Mouse (Mus musculus) mesoderm, embryonic 11.5 days (tissue): Measurements from ENCODE around the gene Asic4.

Experiments used
- DNase-seq: peaks from one replicate; pipeline ENCODE4 v3.0.0-alpha.2; 2012; ENCODE audit warnings: low read depth, low spot score

Gene Asic4

DNA sequence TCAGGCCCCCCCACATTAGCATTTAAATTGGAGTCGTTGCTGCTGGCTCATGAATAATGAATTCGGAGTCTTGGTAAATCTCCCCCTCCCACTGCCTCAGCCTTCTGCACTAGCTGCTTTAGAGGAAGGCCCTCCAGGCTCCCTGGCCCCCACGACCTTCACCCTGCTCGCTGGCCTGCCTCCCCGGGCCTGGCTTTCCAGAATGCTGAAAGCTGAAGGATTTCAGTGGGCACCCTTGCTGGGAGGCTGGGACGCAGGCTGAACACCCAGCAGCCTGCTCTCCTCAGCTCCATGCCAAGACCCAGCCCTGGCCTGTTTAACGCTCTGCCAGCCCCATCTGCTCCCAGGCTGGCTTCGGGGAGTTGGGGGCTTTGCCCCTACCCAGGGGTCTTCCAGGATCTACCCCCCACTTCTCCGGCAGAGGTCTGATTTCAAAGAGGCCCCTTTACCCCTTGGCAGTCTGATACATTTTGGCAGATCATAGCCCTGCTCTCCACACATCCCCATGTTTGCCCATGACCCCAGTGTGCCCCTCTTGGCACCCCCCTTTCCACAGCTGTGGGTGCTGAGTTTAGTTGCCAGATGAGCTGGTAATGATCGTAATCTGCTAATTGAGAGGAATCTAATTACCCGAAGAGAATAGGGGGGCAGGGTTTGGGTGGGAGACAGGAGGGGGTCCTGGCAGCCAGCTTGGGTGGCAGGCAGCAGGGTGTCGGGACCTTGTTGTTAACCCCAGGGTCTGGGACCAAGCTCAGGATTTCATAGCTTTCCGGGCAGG is 6.8 kb upstream of the Asic4 start:
- no peak for DNase-seq

DNA sequence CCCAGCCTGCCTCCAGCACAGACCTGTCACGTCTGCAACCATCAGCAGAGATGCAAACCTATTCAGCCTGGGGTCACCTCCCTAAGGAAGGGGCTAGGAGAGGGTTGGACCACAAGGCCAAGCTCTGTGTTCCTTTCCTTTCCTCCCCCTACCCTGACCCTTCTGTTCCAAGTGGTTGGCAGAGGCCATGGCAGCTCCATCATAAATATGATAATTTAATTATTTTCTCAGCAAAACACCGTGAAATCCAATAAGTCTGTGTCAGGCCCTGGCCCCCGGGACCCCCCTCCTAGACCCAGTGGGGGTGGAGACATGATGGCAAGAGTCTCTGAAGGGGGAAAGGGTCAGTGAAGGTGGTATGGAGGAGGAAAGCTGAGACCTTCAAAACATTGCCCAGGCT is 6.0 kb upstream of the Asic4 start:
- no peak for DNase-seq

DNA sequence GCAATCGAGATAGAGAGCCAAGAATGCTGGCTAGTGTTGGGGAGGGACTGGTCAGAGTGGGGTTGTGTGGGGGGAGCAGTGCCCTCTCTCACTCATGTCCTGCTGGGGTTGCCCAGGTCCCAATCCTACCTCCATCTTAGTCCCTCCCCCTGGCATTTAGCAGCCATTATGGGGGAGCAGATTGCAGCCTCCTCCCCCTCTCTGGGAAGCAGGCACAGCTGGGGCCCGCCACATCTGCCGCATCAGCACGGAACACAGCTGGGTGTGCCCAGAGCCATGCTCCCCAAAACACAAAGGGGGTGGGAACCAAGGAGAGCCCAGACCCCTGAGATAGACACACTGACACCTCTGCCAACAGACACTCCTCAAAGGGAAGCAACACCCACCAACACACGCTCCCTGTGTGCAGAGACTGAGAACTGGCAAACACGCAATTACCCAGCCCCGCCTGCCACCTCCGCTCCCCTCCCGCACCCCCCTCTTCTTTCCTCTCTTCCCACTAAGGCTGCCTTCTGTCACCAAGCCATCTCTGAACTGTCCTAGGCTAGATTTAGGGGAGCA is 5.0 kb upstream of the Asic4 start:
- DNase-seq: no peak

DNA sequence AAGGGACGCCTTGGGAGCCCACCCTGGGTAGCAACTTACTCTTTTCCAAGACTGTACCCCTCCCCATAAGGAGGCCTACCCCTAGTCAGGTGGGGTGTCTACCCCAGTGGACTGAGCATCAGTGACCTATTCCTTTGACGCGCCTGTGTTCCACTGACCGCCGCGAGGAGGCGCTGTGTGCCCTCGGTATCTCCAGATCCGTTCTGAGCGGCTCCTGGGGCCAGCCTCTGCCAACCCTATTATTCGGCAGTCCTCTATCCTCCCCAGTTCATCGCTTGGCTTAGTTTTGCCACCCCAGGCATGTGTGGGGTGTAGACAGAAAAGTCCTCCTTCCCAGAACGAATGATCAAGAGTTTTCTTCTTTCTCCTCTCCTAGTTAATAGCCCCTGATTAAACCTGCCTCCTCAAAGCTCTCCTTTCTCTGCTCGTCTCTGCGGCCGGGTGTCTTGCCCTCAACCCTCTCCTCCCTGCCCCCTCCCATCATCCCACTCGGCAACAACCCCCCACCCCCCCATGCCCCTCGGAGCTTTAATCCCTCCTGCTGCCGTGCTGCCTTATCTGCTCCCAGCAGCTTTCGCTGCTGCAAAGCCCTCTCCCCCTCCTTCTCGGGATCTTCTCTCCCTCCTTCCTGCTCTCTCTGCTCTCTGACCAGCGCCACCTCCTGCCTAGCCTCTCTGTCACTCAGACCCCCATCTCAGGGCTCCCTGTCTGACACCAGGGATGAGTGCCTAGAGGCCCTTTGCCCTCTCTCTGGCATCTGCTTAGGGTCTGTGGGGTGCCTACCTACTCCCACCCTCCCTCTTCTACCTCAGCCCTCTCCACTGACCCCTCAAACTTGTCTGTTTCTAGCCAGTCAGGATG is 4.3 kb upstream of the Asic4 start:
- DNase-seq: peak; percentile 87

DNA sequence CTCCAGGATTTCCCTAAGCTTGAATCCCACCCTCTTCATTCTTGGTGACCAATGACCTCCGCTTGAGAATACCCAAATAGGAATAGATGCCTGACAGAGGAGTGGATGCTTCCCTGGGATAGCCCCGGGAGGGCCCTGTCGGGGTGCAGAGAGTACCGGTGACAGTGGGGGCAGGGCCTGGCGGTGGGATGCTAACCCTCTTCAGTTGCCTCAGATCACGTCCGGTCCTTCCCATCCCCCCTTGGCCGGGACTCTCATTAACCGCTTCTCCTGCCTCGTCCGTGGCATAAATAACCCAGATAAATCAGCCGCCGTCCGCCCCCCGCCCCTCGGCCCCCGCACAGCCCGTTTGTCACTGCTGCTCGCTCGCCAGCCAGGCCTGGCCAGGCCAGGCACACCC is 3.6 kb upstream of the Asic4 start:
- DNase-seq: peak; percentile 77

DNA sequence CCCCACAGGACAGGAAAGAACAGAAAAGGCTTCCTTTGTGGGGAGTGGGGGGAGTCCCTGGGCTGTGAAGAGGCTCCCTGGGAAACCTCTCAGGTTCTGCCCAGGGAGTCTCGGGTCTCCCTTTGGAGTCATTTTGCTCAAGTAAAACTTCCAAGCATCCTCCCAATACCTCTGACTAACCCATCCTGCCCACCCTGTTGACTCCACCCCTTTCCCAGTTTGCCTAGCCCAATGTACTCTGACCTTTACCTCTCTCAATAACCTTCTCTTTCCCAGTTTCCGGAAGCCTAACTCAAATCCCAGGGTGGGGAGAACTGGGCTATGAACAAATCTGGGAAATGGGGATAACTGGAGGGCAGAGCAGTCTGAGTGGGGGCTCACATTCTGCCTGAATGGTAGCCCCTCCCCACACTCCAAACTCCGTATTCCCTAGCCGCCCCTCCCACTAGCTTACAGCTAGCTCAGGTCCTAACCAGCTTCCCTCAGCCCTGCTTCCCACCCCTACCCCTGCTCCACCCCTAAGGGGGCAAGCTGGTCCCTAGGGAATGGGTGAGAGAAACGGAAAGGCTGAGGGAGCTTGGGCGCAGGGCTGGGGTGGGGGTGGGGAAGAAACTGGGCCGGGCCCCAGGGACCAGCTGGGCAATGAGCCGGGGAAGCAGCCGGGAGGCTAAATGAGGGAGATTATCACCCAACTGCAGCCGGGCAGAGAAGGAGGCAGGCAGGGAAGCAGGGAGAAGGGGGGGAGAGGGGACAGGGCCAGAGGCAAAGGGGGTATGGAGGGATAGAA is 2.8 kb upstream of the Asic4 start:
- DNase-seq: no peak

DNA sequence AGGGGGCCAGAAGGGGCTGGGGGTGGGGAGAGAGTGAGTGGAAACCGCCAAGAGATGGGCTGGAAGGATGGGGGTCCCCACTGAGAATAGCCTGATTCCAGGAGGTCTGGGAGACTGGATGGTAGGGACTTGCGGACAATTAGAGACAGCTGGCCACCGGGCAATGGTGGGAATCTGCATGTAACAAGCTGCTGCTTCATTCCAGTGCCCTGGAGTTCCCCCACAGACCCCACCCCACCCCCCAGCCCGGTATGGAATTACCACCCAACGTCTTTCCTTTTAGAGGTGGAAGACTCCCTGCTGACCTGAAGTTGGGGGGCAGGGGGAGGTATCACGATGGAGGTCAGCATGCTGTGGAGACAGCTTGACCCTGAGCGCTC is 2.2 kb upstream of the Asic4 start:
- no peak for DNase-seq

DNA sequence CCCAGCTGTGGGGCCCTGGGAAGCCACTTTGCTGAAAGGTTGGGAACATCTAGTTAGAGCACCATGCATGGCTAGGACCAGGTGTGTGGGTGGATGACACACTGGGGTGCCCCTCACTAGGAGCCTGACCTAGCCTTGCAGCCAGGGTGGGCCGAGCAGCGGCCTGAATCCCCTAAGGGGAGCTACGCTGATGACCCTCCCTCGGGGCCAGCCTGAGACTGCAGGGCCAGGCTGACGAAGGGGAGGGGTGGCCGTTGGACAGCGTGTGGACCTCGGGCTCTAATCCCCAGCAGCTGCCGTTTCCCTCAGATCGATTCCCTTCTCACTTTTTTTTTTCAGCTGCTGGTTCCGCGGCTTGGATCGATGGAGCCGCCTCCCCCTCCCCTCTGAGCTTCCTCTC is 1.3 kb upstream of the Asic4 start:
- DNase-seq: no peak

DNA sequence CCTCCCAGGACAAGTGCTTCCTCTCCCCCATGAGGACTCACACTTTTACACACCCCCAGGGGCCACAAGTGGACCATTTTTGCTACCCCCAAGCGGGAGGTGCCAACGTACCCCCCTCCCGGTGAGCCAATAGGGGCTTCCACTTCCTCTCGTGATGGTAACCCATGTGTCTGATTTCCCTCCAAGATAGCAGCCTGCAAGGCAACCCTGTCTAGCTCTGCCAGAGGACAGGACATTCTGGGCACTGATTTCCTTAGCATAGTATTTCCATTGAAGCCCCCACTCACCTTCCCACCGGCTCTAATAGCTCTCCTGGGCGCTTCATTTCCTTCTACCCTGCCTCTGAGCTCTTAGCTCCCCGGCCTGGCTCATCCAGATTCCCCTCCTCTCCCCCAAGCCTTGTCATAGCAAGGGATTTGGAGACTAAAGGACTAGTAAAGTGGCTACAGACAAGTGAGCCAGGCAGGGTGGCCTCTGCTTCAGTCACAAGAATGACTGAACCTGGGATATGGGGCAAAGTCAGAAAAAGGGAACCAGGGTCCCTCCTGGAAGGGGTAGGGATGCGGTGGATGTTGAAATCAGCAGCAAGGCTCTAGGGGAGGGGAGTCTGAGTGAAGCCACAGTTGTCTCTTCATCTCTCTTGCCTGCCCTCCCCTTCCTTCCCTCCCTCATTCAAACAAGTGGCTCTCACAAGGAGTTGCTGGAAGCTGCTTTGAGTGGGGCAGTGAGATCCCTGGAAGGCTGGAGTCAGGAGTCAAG is 680 bp upstream of the Asic4 start:
- DNase-seq: no peak

DNA sequence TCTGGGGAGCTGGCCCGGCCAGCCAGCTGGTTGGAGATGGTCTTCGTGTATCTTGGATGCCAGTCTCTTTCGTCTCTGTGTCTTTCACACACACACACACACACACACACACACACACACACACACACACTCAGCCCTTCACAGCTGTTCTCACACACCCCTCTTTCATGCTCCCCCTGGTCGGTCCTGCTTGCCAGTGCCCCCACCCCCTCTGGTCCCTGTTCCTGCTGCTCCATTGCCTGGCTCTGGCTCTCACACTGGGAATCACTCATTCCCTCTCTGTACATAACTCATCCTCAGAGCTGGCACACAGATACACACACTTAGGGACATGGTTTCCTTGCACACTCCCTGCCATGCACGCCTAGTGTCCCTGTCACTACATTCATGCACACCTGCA is 1.7 kb downstream of the Asic4 start:
- DNase-seq: no peak

DNA sequence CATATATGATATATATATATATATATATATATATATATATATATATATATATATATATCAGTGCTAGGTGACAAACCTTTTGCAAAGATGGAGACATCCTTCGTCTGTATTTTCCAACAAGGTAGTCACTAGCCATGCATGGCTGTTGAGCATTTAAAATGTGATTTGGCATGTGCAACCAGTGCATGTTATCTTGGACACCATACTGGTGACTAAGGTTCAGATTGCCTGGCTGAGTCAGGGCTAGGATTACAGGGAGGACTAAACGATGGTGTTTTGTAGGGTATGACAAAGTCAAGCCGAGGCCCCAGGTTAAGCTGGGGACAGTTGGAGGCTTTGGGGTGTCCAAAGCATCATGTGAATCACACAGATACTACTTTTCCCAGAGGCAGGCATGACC is 5.2 kb downstream of the Asic4 start:
- DNase-seq: no peak

DNA sequence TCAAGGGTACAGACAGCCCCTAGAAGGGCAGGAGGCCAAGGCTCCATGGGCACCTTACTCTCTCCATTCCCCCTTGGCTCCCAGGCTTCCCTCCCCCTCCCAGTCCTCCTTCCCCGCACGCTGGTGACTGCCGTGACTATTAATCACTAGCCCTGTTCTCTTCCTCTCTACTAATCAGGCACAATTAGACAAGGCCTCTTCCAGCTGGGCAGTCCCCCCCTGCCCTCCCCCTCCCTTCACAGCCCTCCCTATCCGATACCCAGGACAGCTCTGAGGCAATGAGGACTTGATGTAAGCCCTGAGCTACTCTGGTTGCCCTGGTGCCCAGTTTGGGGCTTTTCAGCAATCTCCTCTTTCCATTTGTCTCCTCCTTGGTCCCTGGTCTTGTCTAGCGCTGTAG is 5.7 kb downstream of the Asic4 start:
- no peak for DNase-seq

DNA sequence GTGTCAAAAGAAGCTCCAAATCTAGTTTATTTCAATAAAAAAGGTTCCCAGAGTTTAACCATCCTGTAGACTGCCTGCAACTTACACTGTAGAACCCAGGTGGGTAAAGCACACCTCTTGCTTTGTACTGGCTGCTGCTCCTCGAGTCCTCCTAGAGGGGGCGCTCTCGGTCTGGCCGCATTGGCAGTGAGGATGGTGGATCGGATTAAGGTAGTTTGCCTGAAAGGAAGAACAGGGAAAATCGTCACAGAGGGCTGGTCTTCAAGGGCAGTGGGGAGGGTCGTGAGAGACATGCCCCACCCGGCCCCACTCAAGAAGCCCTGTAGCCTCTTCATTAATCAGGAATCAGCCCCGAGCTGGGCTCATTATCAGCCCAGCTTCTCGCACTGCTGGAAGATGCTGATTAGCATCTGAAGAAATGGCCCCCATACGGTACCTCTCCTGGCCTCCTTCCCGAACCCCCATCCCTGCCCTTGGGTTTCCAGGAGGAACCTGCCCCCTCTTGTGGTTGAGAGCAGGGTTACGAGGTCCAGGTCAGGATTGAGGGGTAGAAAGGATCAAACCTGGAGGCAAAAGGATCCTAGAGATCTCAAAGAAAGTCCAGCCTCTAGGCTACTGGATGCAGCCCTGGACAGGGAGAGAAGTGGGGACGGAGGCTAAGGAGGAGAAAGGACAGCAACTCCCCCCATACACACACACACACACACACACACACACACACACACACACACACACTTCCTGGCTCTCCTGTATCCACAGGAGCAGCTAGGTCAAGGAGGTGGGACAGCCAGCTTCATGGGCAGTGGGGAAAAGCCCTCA is 6.7 kb downstream of the Asic4 start:
- DNase-seq: no peak

DNA sequence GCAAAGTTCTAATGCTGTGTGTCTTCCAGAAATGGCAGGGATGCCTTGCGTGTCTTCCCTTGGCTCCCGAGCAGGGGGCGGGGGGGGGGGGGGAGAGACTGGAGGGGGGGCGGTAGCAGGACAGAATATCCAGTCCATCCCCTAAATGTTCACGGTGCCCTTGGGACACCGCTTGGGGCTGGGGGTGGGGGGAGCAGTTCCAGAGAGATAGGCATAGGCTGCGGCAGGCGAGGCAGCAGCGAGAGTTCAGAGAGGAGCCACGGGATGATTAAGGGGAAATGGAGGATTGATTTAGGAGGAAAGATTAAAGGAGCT is 7.4 kb downstream of the Asic4 start:
- peak; percentile 75 for DNase-seq

DNA sequence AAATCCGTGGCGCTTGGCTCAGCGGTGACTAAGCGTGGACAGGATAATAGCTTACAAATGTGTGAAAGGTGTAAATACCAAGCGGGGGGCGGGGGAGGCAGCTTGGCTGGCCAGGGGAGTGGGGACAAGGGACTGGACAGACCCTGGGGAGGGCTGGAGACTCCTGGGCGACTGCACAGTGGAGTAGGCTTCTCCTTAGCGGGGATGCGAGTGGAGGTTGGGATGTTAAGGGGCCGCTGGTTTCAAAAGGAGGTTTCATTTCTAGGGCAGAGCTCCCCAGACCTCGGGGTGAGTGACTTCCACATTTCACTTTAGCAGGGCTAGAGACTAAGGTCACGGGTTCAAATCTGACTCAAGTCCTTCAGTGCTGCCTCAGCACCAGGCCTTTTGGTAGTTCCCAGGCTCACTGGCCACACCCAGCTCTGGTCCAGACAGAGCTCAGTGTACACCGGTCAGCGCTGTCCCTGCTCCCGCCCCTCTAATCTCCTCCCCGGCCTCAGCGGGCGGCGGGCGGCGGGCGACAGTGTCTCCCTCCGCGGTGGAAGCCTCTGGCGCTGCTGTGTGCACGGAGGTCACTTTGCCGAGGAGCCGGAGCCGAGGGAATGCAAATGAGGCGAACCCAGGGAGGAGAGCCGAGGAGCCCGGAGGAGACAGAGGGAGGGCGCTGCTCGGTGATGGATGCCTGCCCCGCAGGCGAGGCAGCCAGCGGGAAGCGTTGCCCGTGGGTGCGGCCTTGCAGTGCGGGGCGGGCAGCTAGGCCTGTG is 8.0 kb downstream of the Asic4 start:
- DNase-seq: peak; percentile 72

DNA sequence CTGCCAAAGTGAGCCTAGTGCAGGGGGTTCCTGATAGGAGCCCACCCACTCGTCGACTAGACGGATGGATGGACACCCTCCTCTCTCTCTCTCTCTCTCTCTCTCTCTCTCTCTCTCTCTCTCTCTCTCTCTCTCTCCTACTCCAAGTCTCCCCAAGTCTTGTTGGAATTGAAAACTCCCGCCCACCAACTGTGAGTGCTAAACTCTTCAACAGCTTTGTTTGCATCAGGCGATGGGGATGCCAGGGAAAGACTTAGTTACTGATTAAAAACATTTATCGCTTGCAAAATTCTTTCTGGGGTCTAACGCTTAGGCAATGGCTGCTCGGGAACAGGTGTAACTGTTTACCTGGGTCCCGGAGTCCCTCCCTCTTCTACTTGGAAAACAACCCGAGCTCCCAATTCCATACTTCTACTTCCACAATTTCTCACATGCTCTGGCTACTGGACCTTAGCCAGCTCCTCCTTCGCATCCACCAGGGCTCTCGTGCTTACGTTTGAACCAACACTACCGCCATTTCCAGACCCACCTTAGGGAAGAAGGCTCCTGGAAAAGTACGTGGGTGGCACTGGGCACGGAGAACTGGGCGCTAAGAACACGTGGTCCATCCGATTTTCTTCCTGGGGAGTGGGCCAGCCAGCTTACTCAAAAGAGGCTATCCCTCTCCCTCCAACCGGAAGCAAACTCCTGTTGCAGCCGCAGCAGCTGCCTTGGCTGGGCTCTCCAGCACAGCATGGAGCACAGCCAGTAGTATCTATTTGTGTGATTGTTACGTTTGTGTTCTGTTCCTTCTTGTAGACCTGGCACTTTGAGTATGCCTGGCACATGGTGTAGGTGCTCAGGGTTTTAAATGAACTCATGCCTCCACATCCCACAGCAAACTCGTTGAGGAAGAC is 8.8 kb downstream of the Asic4 start:
- no peak for DNase-seq

DNA sequence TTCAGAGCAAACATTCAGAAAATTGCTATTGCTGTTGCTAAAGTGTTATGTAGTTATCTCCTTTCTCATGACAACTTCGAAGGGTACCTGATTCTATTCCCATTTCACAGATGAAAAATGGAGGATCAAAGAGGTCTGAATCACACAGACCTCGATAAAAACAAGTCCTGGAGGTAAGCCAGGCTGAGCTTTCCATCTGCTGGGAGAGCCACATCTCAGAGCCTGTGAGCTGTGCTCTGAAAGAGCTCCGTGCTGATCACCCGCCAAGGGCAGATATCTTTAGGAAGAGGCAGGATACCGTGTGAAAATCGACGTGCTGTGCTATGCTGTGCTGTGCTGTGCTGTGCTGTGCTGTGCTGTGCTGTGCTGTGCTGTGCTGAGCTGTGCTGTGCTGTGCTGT is 10.1 kb downstream of the Asic4 start:
- no peak for DNase-seq

DNA sequence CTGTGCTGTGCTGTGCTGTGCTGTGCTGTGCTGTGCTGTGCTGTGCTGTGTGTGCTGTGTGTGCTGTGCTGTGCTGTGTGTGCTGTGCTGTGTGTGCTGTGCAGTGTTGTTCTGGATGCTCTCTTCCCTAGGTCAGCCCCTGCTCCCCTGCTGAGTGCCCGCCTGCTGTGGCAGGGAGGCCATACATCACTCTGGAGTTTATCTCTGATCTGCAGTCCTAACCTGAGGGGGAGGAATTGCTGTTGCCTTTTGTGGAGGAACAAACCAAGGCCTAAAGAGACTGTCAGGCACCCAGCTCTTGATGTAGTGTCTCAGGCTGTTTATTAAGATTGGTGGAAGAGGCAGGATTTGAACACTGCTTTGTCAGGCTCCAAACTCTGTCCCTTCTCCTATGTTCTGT is 12.4 kb downstream of the Asic4 start:
- DNase-seq: no peak
